Mouse (Mus musculus) urinary bladder, postnatal 14 days (tissue): ENCODE measurements around the gene Fancd2.

ENCODE experiments used
- DNase-seq: peaks from one replicate; pipeline ENCODE4 v3.0.0; 2021; ENCODE audit warnings: low spot score

The Fancd2 gene

GRCm38 (mm10) chr6:113612258-113612969, 80.9 kb downstream of the Fancd2 start:
- DNase-seq: no peak

GRCm38 (mm10) chr6:113614152-113614551, 82.7 kb downstream of the Fancd2 start:
- no peak for DNase-seq

GRCm38 (mm10) chr6:113614997-113615396, 83.5 kb downstream of the Fancd2 start:
- DNase-seq: no peak

- DNase-seq: no peak
These were observed 84.0 kb downstream of the Fancd2 start for GRCm38 (mm10) chr6:113615489-113615888.

GRCm38 (mm10) chr6:113623386-113623785, 91.9 kb downstream of the Fancd2 start:
- no peak for DNase-seq

- DNase-seq: peak; percentile 90
These were observed 92.7 kb downstream of the Fancd2 start, which contains the start of gene Vhl for GRCm38 (mm10) chr6:113623941-113624751. Gene Vhl, plus strand, starts transcription at chr6:113623959.

- DNase-seq: no peak
These were observed 93.7 kb downstream of the Fancd2 start for GRCm38 (mm10) chr6:113624989-113625770.

GRCm38 (mm10) chr6:113630322-113630721, 98.8 kb downstream of the Fancd2 start:
- DNase-seq: no peak

GRCm38 (mm10) chr6:113632863-113633262, 101.4 kb downstream of the Fancd2 start:
- DNase-seq: no peak

- peak; percentile 96 for DNase-seq
These were observed 107.0 kb downstream of the Fancd2 start, which contains the start of gene Irak2 for GRCm38 (mm10) chr6:113638302-113639040. Gene Irak2, plus strand, starts transcription at chr6:113638467.

GRCm38 (mm10) chr6:113639201-113639600, 107.7 kb downstream of the Fancd2 start:
- DNase-seq: no peak

- DNase-seq: no peak
These were observed 111.1 kb downstream of the Fancd2 start for GRCm38 (mm10) chr6:113642605-113643004.

GRCm38 (mm10) chr6:113643021-113643420, 111.5 kb downstream of the Fancd2 start:
- DNase-seq: no peak

GRCm38 (mm10) chr6:113643967-113644366, 112.5 kb downstream of the Fancd2 start:
- no peak for DNase-seq

- DNase-seq: no peak
These were observed 113.3 kb downstream of the Fancd2 start for GRCm38 (mm10) chr6:113644808-113645207.
